Mouse (Mus musculus) neural tube, embryonic 14.5 days (tissue): ENCODE data around the gene Magohb. TPM values are rescaled to one million over a fixed set of nuclear protein-coding genes. Genes with fewer than 3 reads are reported as not detected.

Source experiments
- ATAC-seq: fragments of 200-750 bp; cut with Nextera tagmentation; 2 replicates; pipeline ENCODE4 v1.8.0; 2017; ENCODE audit warnings: low read depth, mild to moderate bottlenecking, moderate TSS enrichment, moderate library complexity
- H3K27ac ChIP-seq: fragments of 300-500 bp; sonication (generic); 2 replicates; pipeline ENCODE4 v1.5.1; 2014; ENCODE audit warnings: low read depth, mild to moderate bottlenecking, control low read depth, low read length, moderate library complexity, mixed read lengths
- H3K27me3 ChIP-seq: fragments of 300-500 bp; sonication (generic); 2 replicates; pipeline ENCODE4 v1.6.1; 2014; ENCODE audit warnings: low read length; ENCODE audit not compliant: control insufficient read depth, insufficient read depth
- H3K36me3 ChIP-seq: fragments of 300-500 bp; sonication (generic); 2 replicates; pipeline ENCODE4 v1.6.1; 2014; ENCODE audit warnings: low read length, mixed read lengths; ENCODE audit not compliant: control insufficient read depth, insufficient read depth
- H3K4me1 ChIP-seq: fragments of 300-500 bp; sonication (generic); 2 replicates; pipeline ENCODE4 v1.6.1; 2014; ENCODE audit warnings: low read length; ENCODE audit not compliant: control insufficient read depth, insufficient read depth
- H3K4me2 ChIP-seq: fragments of 300-500 bp; sonication (generic); 2 replicates; pipeline ENCODE4 v1.6.1; 2014; ENCODE audit warnings: mild to moderate bottlenecking, low read depth, low read length, control low read depth
- H3K4me3 ChIP-seq: fragments of 300-500 bp; sonication (generic); 2 replicates; pipeline ENCODE4 v1.5.1; 2014; ENCODE audit warnings: low read depth, low read length, control low read depth, mixed read lengths
- H3K9ac ChIP-seq: fragments of 300-500 bp; sonication (generic); replicated peaks from 2 replicates; pipeline ENCODE4 v1.6.1; 2014; ENCODE audit warnings: low read depth, mild to moderate bottlenecking, control low read depth, low read length, mixed read lengths
- H3K9me3 ChIP-seq: fragments of 300-500 bp; sonication (generic); 2 replicates; pipeline ENCODE4 v1.6.1; 2016; ENCODE audit warnings: low read length; ENCODE audit not compliant: control insufficient read depth
- WGBS: fragments of 180-500 bp; shearing (Covaris S2); extraction: QIAGEN DNeasy Blood & Tissue Kit; methylation state at CpG from one replicate; pipeline ENCODE4 v1.1.7; 2014; 5-methylcytosine and 5-hydroxymethylcytosine counted together
- polyA plus RNA-seq: library from polyadenylated mRNA; unstranded; fragments of >200 nt; fragmentation: Nextera tagmentation; extraction: Ambion mirVana; gene quantifications from 2 replicates; pipeline ENCODE4 v1.2.1, GENCODE M21; 2014

Gene Magohb
- polyA plus RNA-seq, 1 experiment from 2014 or later: 40.9 TPM

DNA sequence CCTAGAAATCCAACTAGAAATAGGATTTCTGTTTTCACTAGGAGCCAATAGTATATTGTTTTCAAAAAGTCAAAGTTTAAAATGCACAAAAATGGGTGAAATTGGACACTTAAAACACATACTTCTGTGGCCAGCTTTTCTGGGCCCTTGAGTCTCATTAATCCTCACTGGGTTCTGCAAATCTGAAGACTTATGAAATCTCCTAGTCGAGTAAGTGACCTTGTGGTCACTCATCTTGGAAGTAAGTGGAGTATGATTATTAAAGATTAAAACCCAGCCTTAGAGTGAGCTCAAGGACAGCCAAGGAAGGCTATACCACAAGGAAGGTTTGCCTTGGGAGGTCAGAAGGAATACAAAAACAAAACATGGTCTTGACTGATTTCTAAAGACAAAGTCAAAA is 22.7 kb downstream of the Magohb start:
- Histone ChIP-seq H3K27ac (no peak overlapping the region), H3K4me1 (no peaks in the 10 kb centered on the region), H3K9ac (no peak overlapping the region), H3K9me3 (no peaks in the 10 kb centered on the region), H3K4me3 (no peak overlapping the region), H3K36me3 (no peaks in the 10 kb centered on the region), H3K4me2 (no peak overlapping the region), H3K27me3 (no peaks in the 10 kb centered on the region)
- no peak for ATAC-seq
- WGBS: 58% methylated on average over 1 of the region's 1 CpGs

DNA sequence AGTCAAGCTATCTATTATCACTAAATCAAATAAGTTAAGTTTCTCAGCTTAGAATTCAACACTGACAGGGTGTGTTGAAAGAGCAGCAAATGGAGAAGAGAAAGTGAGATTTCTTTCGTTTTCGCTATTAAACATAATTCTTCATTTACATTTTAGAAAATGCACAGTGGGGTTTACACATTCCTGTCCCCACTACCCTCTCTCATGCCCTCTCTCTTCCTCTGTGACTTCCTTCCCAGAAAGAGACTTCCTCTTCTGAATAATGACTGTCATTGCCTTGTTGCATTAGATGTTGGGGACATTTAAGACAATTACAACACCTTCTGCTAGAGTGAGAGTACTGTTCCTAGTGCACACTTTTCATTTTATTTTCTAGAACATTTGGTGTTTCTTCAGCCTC is 23.4 kb downstream of the Magohb start:
- Histone ChIP-seq H3K4me3 (no peak overlapping the region), H3K27ac (no peak overlapping the region), H3K27me3 (no peaks in the 10 kb centered on the region), H3K36me3 (no peaks in the 10 kb centered on the region), H3K9me3 (no peaks in the 10 kb centered on the region), H3K4me1 (no peaks in the 10 kb centered on the region), H3K9ac (no peak overlapping the region), H3K4me2 (no peak overlapping the region)
- 96% methylated on average over 2 of the region's 2 CpGs for WGBS
- ATAC-seq: no peak

DNA sequence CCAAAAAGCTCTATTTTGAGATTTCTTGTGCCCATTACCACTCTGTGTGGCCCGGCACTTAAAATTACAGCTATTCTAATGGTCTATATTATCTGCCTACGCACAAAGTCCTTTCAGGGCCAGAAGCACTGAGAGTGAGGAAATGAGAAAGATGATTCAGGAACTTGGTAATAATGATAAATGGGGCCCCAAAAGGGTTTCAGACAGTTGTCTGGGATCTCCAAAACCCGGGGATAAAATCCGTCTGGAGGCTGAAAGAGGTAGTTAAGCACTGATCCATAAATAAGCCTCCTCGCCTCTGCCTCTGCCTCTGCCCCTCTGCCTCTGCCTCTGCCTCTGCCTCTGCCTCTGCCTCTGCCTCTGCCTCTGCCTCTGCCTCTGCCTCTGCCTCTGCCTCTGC is 28.9 kb downstream of the Magohb start:
- 87% methylated on average over 5 of the region's 5 CpGs for WGBS
- ATAC-seq: no peak
- H3K4me3 ChIP-seq: no peak overlapping the region
- no peak overlapping the region for H3K27ac ChIP-seq
- H3K9ac ChIP-seq: no peak overlapping the region
- H3K4me2 ChIP-seq: no peak overlapping the region
- H3K27me3 ChIP-seq: no peaks in the 10 kb centered on the region
- no peaks in the 10 kb centered on the region for H3K36me3 ChIP-seq
- no peaks in the 10 kb centered on the region for H3K4me1 ChIP-seq
- no peaks in the 10 kb centered on the region for H3K9me3 ChIP-seq

DNA sequence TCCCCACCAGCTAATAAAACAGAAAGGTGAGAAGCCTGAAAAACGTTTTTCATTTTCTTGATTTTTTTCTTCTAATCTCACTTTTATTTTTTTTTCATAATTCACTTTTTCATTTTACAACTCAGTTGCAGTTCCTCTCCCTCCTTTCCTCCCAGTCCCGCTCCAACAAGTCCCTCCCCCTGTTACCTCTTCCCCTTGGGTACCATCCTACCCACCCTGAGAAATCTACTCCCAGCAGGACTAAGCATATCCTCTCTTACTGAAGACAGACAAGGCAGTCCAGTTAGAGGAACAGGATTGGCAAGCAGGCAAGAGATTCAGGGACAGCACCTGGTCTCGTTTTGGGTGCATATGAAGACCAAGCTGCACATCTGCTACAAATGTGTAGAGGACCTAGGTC is 30.3 kb downstream of the Magohb start:
- H3K9ac ChIP-seq: no peak overlapping the region
- no peak overlapping the region for H3K27ac ChIP-seq
- no peaks in the 10 kb centered on the region for H3K4me1 ChIP-seq
- H3K36me3 ChIP-seq: no peaks in the 10 kb centered on the region
- no peak for ATAC-seq
- no peaks in the 10 kb centered on the region for H3K27me3 ChIP-seq
- no peak overlapping the region for H3K4me3 ChIP-seq
- 72% methylated on average over 3 of the region's 3 CpGs for WGBS
- no peaks in the 10 kb centered on the region for H3K9me3 ChIP-seq
- no peak overlapping the region for H3K4me2 ChIP-seq

DNA sequence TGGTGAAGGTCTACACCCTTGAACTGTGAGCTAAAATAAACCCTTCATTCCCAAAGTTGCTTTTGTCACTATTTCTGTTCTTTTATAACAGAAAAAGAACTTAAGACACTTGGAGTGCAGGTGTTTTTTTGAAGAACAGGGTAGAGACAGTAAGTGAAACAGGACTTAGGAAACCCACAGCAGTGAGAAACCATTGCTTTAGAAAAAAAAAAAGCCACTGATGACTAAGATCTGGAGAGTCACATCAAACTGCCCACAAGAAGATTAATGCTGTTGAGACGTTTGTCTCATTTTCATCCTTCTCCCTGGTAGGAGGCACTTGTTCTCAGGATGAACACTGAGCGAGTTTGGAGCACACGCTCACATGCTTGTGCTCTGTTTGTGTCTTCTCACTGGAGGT is 31.0 kb downstream of the Magohb start:
- Histone ChIP-seq H3K9me3 (no peaks in the 10 kb centered on the region), H3K9ac (no peak overlapping the region), H3K36me3 (no peaks in the 10 kb centered on the region), H3K27me3 (no peaks in the 10 kb centered on the region), H3K4me2 (no peak overlapping the region), H3K4me3 (no peak overlapping the region), H3K27ac (no peak overlapping the region), H3K4me1 (no peaks in the 10 kb centered on the region)
- 84% methylated on average over 3 of the region's 3 CpGs for WGBS
- ATAC-seq: no peak

DNA sequence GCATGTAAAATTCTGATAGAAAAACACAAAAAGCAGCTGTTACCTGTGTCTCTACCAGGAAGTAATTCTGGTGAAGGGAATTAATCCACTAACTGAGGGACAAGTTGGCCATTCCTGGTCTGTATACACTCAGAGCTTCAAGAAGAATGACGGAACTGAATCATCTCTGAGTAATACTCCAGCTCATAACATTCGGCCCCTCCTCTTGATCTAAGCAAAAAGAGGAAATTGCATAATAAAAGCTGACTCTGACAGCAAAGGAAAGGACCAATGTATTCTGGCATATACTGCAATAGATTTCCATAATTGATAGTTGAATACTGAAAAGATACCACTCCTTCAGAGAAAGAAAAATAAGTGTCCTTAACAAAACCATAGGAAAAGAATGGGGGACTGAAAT is 45.8 kb downstream of the Magohb start, which contains the start of gene Klra2:
Gene Klra2 (minus strand): TSS at position 157 of the 400 bp plus-strand sequence.
- peaks cover 4% of the 10 kb centered on the region; the same call in 1 of the 2 replicates for H3K9me3 ChIP-seq
- ATAC-seq: no peak
- H3K36me3 ChIP-seq: no peaks in the 10 kb centered on the region
- no peaks in the 10 kb centered on the region for H3K4me1 ChIP-seq
- WGBS: 88% methylated on average over 2 of the region's 2 CpGs
- H3K4me3 ChIP-seq: no peak within 1 kb of the TSS
- no peak within 1 kb of the TSS for H3K27ac ChIP-seq
- H3K4me2 ChIP-seq: no peak within 1 kb of the TSS
- no peaks in the 10 kb centered on the region for H3K27me3 ChIP-seq
- no peak within 1 kb of the TSS for H3K9ac ChIP-seq

DNA sequence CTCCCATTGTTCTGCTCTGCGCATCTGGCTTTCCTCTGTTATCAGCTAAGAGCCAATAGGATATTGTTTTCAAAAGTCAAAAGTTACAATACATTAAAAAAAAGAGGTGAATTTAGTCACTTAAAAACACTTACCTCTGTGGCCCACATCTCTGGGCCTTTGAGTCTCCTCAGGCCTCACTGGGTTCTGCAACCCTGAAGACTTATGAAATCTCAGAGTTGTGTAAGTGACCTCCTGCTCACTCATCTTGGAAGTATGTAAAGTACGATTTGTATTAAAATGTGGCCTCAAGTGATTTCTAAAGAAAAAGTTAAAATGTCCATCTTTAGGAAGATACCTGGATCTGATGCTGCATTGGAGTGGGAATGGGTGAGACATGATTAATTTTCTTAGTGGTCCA is 48.0 kb downstream of the Magohb start:
- Histone ChIP-seq H3K4me1 (no peaks in the 10 kb centered on the region), H3K27ac (no peak overlapping the region), H3K4me2 (no peak overlapping the region), H3K27me3 (no peaks in the 10 kb centered on the region), H3K4me3 (no peak overlapping the region), H3K36me3 (no peaks in the 10 kb centered on the region), H3K9ac (no peak overlapping the region), H3K9me3 (peaks cover 4% of the 10 kb centered on the region; the same call in 1 of the 2 replicates)
- 81% methylated on average over 2 of the region's 2 CpGs for WGBS
- ATAC-seq: no peak

Other genes starting within 250 kb of the Magohb start
- 0.11 TPM in 1 of 2 replicates, not detected in the other for gene Klra2, start 45.9 kb downstream of the Magohb start, polyA plus RNA-seq
- 2.1 and 2.2 TPM in 2 replicates for gene Styk1, start 60.4 kb upstream of the Magohb start, polyA plus RNA-seq
- 26.0 and 27.1 TPM in 2 replicates for gene Ybx3, start 95.2 kb upstream of the Magohb start, polyA plus RNA-seq
- not detected in 2 replicates for gene 5430401F13Rik, start 193.2 kb upstream of the Magohb start, polyA plus RNA-seq
- gene Gm6619, start 193.2 kb upstream of the Magohb start, polyA plus RNA-seq: not detected in 2 replicates